Mouse (Mus musculus): Measurements from ENCODE around the gene Fcrl5.

The Fcrl5 gene

GRCm38 (mm10) chr3:87435479-87435878 lies at the start of gene Fcrl5:
Fcrl5 (plus strand) TSS chr3:87435773.
- Histone ChIP-seq H3K4me1 (replicated peaks; ENCODE audit: low read depth, low read length) (peaks cover 7% of the 10 kb centered on the region), H3K27me3 (ENCODE audit: insufficient read depth, low read length) (no peaks in the 10 kb centered on the region), H3K4me3 (replicated peaks; ENCODE audit: low read length) (no peak within 1 kb of the TSS), H3K9me3 (ENCODE audit: low read length) (peaks cover 4% of the 10 kb centered on the region), H3K36me3 (ENCODE audit: insufficient read depth, low read length) (no peaks in the 10 kb centered on the region)
- no peak for TF ChIP-seq POU5F1 (IDR thresholded peaks at IDR 0.05; ENCODE audit: borderline replicate concordance, low read length)
- TF ChIP-seq CTCF (conservative IDR thresholded peaks at IDR 0.05; ENCODE audit: low read length): no peak
- no peak for TF ChIP-seq NANOG (IDR thresholded peaks at IDR 0.05; ENCODE audit: borderline replicate concordance, low read length)

- no peaks in the 10 kb centered on the region; the same call in 1 of the 2 replicates for H3K27me3 ChIP-seq (ENCODE audit: insufficient read depth, low read length)
- peaks cover 11% of the 10 kb centered on the region for H3K9me3 ChIP-seq (ENCODE audit: low read length)
- H3K4me3 ChIP-seq (replicated peaks; ENCODE audit: low read length): no peak overlapping the region
- TF ChIP-seq CTCF (conservative IDR thresholded peaks at IDR 0.05; ENCODE audit: low read length): no peak
- no peak for TF ChIP-seq NANOG (IDR thresholded peaks at IDR 0.05; ENCODE audit: borderline replicate concordance, low read length)
- no peak for TF ChIP-seq POU5F1 (IDR thresholded peaks at IDR 0.05; ENCODE audit: borderline replicate concordance, low read length)
- no peaks in the 10 kb centered on the region for H3K4me1 ChIP-seq (replicated peaks; ENCODE audit: low read depth, low read length)
- H3K36me3 ChIP-seq (ENCODE audit: insufficient read depth, low read length): no peaks in the 10 kb centered on the region
Measured at GRCm38 (mm10) chr3:87390935-87391334, 44.6 kb upstream of the Fcrl5 start.

- H3K27me3 ChIP-seq (ENCODE audit: insufficient read depth, low read length): no peaks in the 10 kb centered on the region
- peaks cover 12% of the 10 kb centered on the region for H3K9me3 ChIP-seq (ENCODE audit: low read length)
- no peaks in the 10 kb centered on the region for H3K36me3 ChIP-seq (ENCODE audit: insufficient read depth, low read length)
- peaks cover 6% of the 10 kb centered on the region; the same call in 1 of the 2 replicates for H3K4me1 ChIP-seq (replicated peaks; ENCODE audit: low read depth, low read length)
- TF ChIP-seq POU5F1 (IDR thresholded peaks at IDR 0.05; ENCODE audit: borderline replicate concordance, low read length): no peak
- no peak for TF ChIP-seq CTCF (conservative IDR thresholded peaks at IDR 0.05; ENCODE audit: low read length)
- no peak for TF ChIP-seq NANOG (IDR thresholded peaks at IDR 0.05; ENCODE audit: borderline replicate concordance, low read length)
- no peak overlapping the region for H3K4me3 ChIP-seq (replicated peaks; ENCODE audit: low read length)
Measured at GRCm38 (mm10) chr3:87398809-87399208, 36.8 kb upstream of the Fcrl5 start.

- Histone ChIP-seq H3K9me3 (ENCODE audit: low read length) (peaks cover 11% of the 10 kb centered on the region), H3K4me3 (replicated peaks; ENCODE audit: low read length) (no peak overlapping the region), H3K36me3 (ENCODE audit: insufficient read depth, low read length) (no peaks in the 10 kb centered on the region), H3K4me1 (replicated peaks; ENCODE audit: low read depth, low read length) (peaks cover 6% of the 10 kb centered on the region; the same call in 1 of the 2 replicates), H3K27me3 (ENCODE audit: insufficient read depth, low read length) (no peaks in the 10 kb centered on the region)
- TF ChIP-seq NANOG (IDR thresholded peaks at IDR 0.05; ENCODE audit: borderline replicate concordance, low read length) (no peak), CTCF (conservative IDR thresholded peaks at IDR 0.05; ENCODE audit: low read length) (no peak), POU5F1 (IDR thresholded peaks at IDR 0.05; ENCODE audit: borderline replicate concordance, low read length) (no peak)
Measured at GRCm38 (mm10) chr3:87399906-87400305, 35.7 kb upstream of the Fcrl5 start.

- H3K4me3 ChIP-seq (replicated peaks; ENCODE audit: low read length): no peak overlapping the region
- no peaks in the 10 kb centered on the region for H3K36me3 ChIP-seq (ENCODE audit: insufficient read depth, low read length)
Measured at GRCm38 (mm10) chr3:87401321-87401720, 34.3 kb upstream of the Fcrl5 start.

GRCm38 (mm10) chr3:87408171-87408570 lies 27.4 kb upstream of the Fcrl5 start:
- TF ChIP-seq NANOG (IDR thresholded peaks at IDR 0.05; ENCODE audit: borderline replicate concordance, low read length) (no peak), CTCF (conservative IDR thresholded peaks at IDR 0.05; ENCODE audit: low read length) (peak; percentile 84), POU5F1 (IDR thresholded peaks at IDR 0.05; ENCODE audit: borderline replicate concordance, low read length) (no peak)
- Histone ChIP-seq H3K36me3 (ENCODE audit: insufficient read depth, low read length) (no peaks in the 10 kb centered on the region), H3K9me3 (ENCODE audit: low read length) (0 out of 2 replicates have a peak, but pooled peaks cover 3% of the 10 kb centered on the region), H3K4me3 (replicated peaks; ENCODE audit: low read length) (no peak overlapping the region), H3K4me1 (replicated peaks; ENCODE audit: low read depth, low read length) (peaks cover 37% of the 10 kb centered on the region), H3K27me3 (ENCODE audit: insufficient read depth, low read length) (no peaks in the 10 kb centered on the region)

More at GRCm38 (mm10) chr3:87401321-87401720, 34.3 kb upstream of the Fcrl5 start:
- Histone ChIP-seq H3K27me3 (ENCODE audit: insufficient read depth, low read length) (no peaks in the 10 kb centered on the region), H3K4me1 (replicated peaks; ENCODE audit: low read depth, low read length) (peaks cover 6% of the 10 kb centered on the region; the same call in 1 of the 2 replicates), H3K9me3 (ENCODE audit: low read length) (no peaks in the 10 kb centered on the region)
- TF ChIP-seq NANOG (IDR thresholded peaks at IDR 0.05; ENCODE audit: borderline replicate concordance, low read length) (no peak), CTCF (conservative IDR thresholded peaks at IDR 0.05; ENCODE audit: low read length) (no peak), POU5F1 (IDR thresholded peaks at IDR 0.05; ENCODE audit: borderline replicate concordance, low read length) (no peak)

GRCm38 (mm10) chr3:87409196-87409935 lies 26.2 kb upstream of the Fcrl5 start:
- H3K4me1 ChIP-seq (replicated peaks; ENCODE audit: low read depth, low read length): peaks cover 35% of the 10 kb centered on the region
- TF ChIP-seq CTCF (conservative IDR thresholded peaks at IDR 0.05; ENCODE audit: low read length) (no peak), POU5F1 (IDR thresholded peaks at IDR 0.05; ENCODE audit: borderline replicate concordance, low read length) (no peak), NANOG (IDR thresholded peaks at IDR 0.05; ENCODE audit: borderline replicate concordance, low read length) (no peak)
- no peak overlapping the region for H3K4me3 ChIP-seq (replicated peaks; ENCODE audit: low read length)
- H3K36me3 ChIP-seq (ENCODE audit: insufficient read depth, low read length): no peaks in the 10 kb centered on the region
- no peaks in the 10 kb centered on the region for H3K27me3 ChIP-seq (ENCODE audit: insufficient read depth, low read length)
- 0 out of 2 replicates have a peak, but pooled peaks cover 3% of the 10 kb centered on the region for H3K9me3 ChIP-seq (ENCODE audit: low read length)

GRCm38 (mm10) chr3:87410605-87411004 lies 25.0 kb upstream of the Fcrl5 start:
- TF ChIP-seq CTCF (conservative IDR thresholded peaks at IDR 0.05; ENCODE audit: low read length) (no peak), NANOG (IDR thresholded peaks at IDR 0.05; ENCODE audit: borderline replicate concordance, low read length) (no peak), POU5F1 (IDR thresholded peaks at IDR 0.05; ENCODE audit: borderline replicate concordance, low read length) (no peak)

More at GRCm38 (mm10) chr3:87410605-87411004, 25.0 kb upstream of the Fcrl5 start:
- H3K27me3 ChIP-seq (ENCODE audit: insufficient read depth, low read length): no peaks in the 10 kb centered on the region
- H3K9me3 ChIP-seq (ENCODE audit: low read length): 0 out of 2 replicates have a peak, but pooled peaks cover 3% of the 10 kb centered on the region
- peaks cover 35% of the 10 kb centered on the region for H3K4me1 ChIP-seq (replicated peaks; ENCODE audit: low read depth, low read length)
- no peak overlapping the region for H3K4me3 ChIP-seq (replicated peaks; ENCODE audit: low read length)
- H3K36me3 ChIP-seq (ENCODE audit: insufficient read depth, low read length): no peaks in the 10 kb centered on the region

Measured in E14TG2a.4 (cell line).